Comparison of ENCODE assay signal across 10 mouse cellular contexts in genomic region chr3:117061831-117062230, GRCm38 (mm10).
DNase-seq lines count a peak whose midpoint lies in the region; ATAC-seq and TF ChIP-seq lines count a peak whose summit lies in the region.
"Had no signal": no experiment of that assay in that cellular context is flagged by ENCODE, and none has a peak within 500 bp of the region (broad histone marks: within the 10 kb centered on the region; RNA-seq: fewer than 3 reads in every experiment).

No protein-coding gene starts in this region.

- no peak overlapping the region for H3K4me2 ChIP-seq in forebrain, embryonic 14.5 days (ENCODE audit: low read length)
- no peak overlapping the region for H3K4me2 ChIP-seq in forebrain, embryonic 13.5 days

- intact Hi-C loops in left cerebral cortex, adult 2 months (cut with DNase I) = loop anchor here (5.0 kb wide), 2 partner anchors 95 to 155 kb away; partner anchors contain the start of genes 4930455H04Rik and Palmd
- intact Hi-C loops in left cerebral cortex, postnatal 36 days (cut with DNase I) = no loop called here
- intact Hi-C loops in left cerebral cortex, postnatal 14 days (cut with DNase I) = no loop called here

- H3K36me3 ChIP-seq in forebrain, embryonic 14.5 days (ENCODE audit: control insufficient read depth, insufficient read depth, low read length) = no peaks in the 10 kb centered on the region
- H3K36me3 ChIP-seq in forebrain, embryonic 13.5 days (ENCODE audit: poor library complexity, severe bottlenecking) = no peaks in the 10 kb centered on the region

- H3K4me3 ChIP-seq in forebrain, embryonic 14.5 days (ENCODE audit: low read depth, low read length) = no peak overlapping the region
- no peak overlapping the region for H3K4me3 ChIP-seq in forebrain, embryonic 13.5 days
- H3K4me3 ChIP-seq in left cerebral cortex, adult 2 months = no peak overlapping the region
- no peak overlapping the region for H3K4me3 ChIP-seq in brown adipose tissue, adult 24 weeks (ENCODE audit: insufficient read depth, low read depth, low read length)

- ATAC-seq in forebrain, embryonic 14.5 days = peak; percentile 62
- ATAC-seq in forebrain, embryonic 13.5 days = no peak
- ATAC-seq: midbrain, embryonic 16.5 days had no signal

- H3K9me3 ChIP-seq in forebrain, embryonic 14.5 days (replicated peaks; ENCODE audit: control insufficient read depth, low read length) = no peaks in the 10 kb centered on the region
- no peaks in the 10 kb centered on the region for H3K9me3 ChIP-seq in forebrain, embryonic 13.5 days (replicated peaks)

- peak; percentile 62 for TF ChIP-seq CTCF in left cerebral cortex, adult 2 months (IDR thresholded peaks at IDR 0.05)

- no peak for DNase-seq in forebrain, embryonic 14.5 days (ENCODE audit: low spot score)
- no peak for DNase-seq in left cerebral cortex, adult 2 months (ENCODE audit: extremely low spot score in 1 of 2, low spot score in 2 of 2)
- no peak for DNase-seq in left cerebral cortex, postnatal 36 days (ENCODE audit: low spot score in 2 of 2)
- DNase-seq in lung, postnatal 36 days = peak; percentile 60
- no peak for DNase-seq in natural killer cell, adult 2 months (ENCODE audit: low spot score in 2 of 2)
- no peak for DNase-seq in left cerebral cortex, postnatal 14 days (ENCODE audit: low spot score in 2 of 2)
- DNase-seq: cerebellum, adult 18-20 months had no signal

- 74% methylated on average over 1 of the region's 1 CpGs for WGBS in forebrain, embryonic 14.5 days
- WGBS in forebrain, embryonic 13.5 days = 90% methylated on average over 1 of the region's 1 CpGs

- no peak overlapping the region for H3K27ac ChIP-seq in forebrain, embryonic 14.5 days (ENCODE audit: low read depth, low read length)
- no peak overlapping the region for H3K27ac ChIP-seq in forebrain, embryonic 13.5 days
- H3K27ac ChIP-seq in left cerebral cortex, adult 2 months = no peak overlapping the region
- H3K27ac ChIP-seq in brown adipose tissue, adult 24 weeks (replicated peaks; ENCODE audit: low read depth, low read length) = peak overlapping the region; percentile 94

- no peak overlapping the region for H3K9ac ChIP-seq in forebrain, embryonic 14.5 days (ENCODE audit: low read length)
- no peak overlapping the region for H3K9ac ChIP-seq in forebrain, embryonic 13.5 days

- H3K27me3 ChIP-seq in forebrain, embryonic 14.5 days (replicated peaks; ENCODE audit: control insufficient read depth, insufficient read depth, low read length) = no peaks in the 10 kb centered on the region
- no peaks in the 10 kb centered on the region for H3K27me3 ChIP-seq in forebrain, embryonic 13.5 days

- H3K4me1 ChIP-seq in forebrain, embryonic 14.5 days (ENCODE audit: control insufficient read depth, insufficient read depth, low read length) = no peaks in the 10 kb centered on the region
- no peaks in the 10 kb centered on the region for H3K4me1 ChIP-seq in forebrain, embryonic 13.5 days
- peaks cover 10% of the 10 kb centered on the region; the same call in 1 of the 2 replicates for H3K4me1 ChIP-seq in brown adipose tissue, adult 24 weeks (ENCODE audit: control insufficient read depth, insufficient read depth, insufficient read length, low read length)
